Comparison of ENCODE assay signal across 8 mouse cellular contexts in genomic region chr4:43441639-43442038, GRCm38 (mm10). TPM values are rescaled to one million over a fixed set of nuclear protein-coding genes. Genes with fewer than 3 reads are reported as not detected.
A peak's percentile ranks its signal among the peaks of the same experiment; 100 is the strongest.
DNase-seq lines count a peak whose midpoint lies in the region; ATAC-seq and TF ChIP-seq lines count a peak whose summit lies in the region.

Gene Tesk1 (plus strand): TSS chr4:43441939.

- intact Hi-C loops in left cerebral cortex, postnatal 10 days (cut with DNase I) = loop anchor here (5.0 kb wide), 1 partner anchor 36 kb away; no protein-coding TSS in a partner anchor

- no peaks in the 10 kb centered on the region; the same call in 1 of the 2 replicates for H3K27me3 ChIP-seq in heart, embryonic 11.5 days (ENCODE audit: control insufficient read depth, insufficient read depth, low read length)
- H3K27me3 ChIP-seq in neural tube, embryonic 14.5 days (ENCODE audit: control insufficient read depth, insufficient read depth, low read length) = no peaks in the 10 kb centered on the region

- H3K9me3 ChIP-seq in heart, embryonic 11.5 days (replicated peaks; ENCODE audit: control insufficient read depth, low read length) = no peaks in the 10 kb centered on the region
- no peaks in the 10 kb centered on the region for H3K9me3 ChIP-seq in neural tube, embryonic 14.5 days (ENCODE audit: control insufficient read depth, low read length)

- peak within 1 kb of the TSS; percentile 96 for H3K9ac ChIP-seq in heart, embryonic 11.5 days (ENCODE audit: low read depth, low read length)
- H3K9ac ChIP-seq in neural tube, embryonic 14.5 days (replicated peaks; ENCODE audit: low read depth, low read length) = peak within 1 kb of the TSS; percentile 99

- H3K36me3 ChIP-seq in heart, embryonic 11.5 days (ENCODE audit: control insufficient read depth, insufficient read depth, low read length) = peaks cover 8% of the 10 kb centered on the region; the same call in 1 of the 2 replicates
- H3K36me3 ChIP-seq in neural tube, embryonic 14.5 days (ENCODE audit: control insufficient read depth, insufficient read depth, low read length) = peaks cover 14% of the 10 kb centered on the region

- H3K4me1 ChIP-seq in bone marrow, adult 2 months (ENCODE audit: control insufficient read depth, insufficient read depth, low read length) = no peaks in the 10 kb centered on the region
- peaks cover 10% of the 10 kb centered on the region for H3K4me1 ChIP-seq in heart, embryonic 11.5 days (ENCODE audit: control insufficient read depth, insufficient read depth, low read length)
- H3K4me1 ChIP-seq in neural tube, embryonic 14.5 days (ENCODE audit: control insufficient read depth, insufficient read depth, low read length) = peaks cover 12% of the 10 kb centered on the region

- TF ChIP-seq POLR2A in bone marrow, adult 2 months (IDR thresholded peaks at IDR 0.05; ENCODE audit: borderline replicate concordance, control insufficient read depth, low read depth, low read length) = no peak

- H3K27ac ChIP-seq in layer of hippocampus, adult 2 months = peak within 1 kb of the TSS; percentile 91
- H3K27ac ChIP-seq in bone marrow, adult 2 months (ENCODE audit: control insufficient read depth, insufficient read depth, low read depth, low read length, poor library complexity) = peak within 1 kb of the TSS; percentile 79
- H3K27ac ChIP-seq in heart, embryonic 11.5 days (ENCODE audit: low read depth, low read length) = peak within 1 kb of the TSS; percentile 94
- peak within 1 kb of the TSS; percentile 95 for H3K27ac ChIP-seq in neural tube, embryonic 14.5 days (ENCODE audit: low read depth, low read length)

- DNase-seq in layer of hippocampus, adult 2 months (ENCODE audit: low spot score in 2 of 2) = no peak
- DNase-seq in layer of hippocampus, adult 11-12 months (ENCODE audit: low spot score) = no peak
- DNase-seq in left cerebral cortex, postnatal 10 days (ENCODE audit: extremely low spot score in 1 of 2, low spot score in 2 of 2) = no peak
- DNase-seq in right cerebral cortex, postnatal 36 days (ENCODE audit: low spot score in 2 of 2) = no peak

- 34% methylated on average over 4 of the region's 4 CpGs for WGBS in bone marrow, adult 2 months
- WGBS in heart, embryonic 11.5 days (ENCODE audit: insufficient replicate concordance) = 30% methylated on average over 4 of the region's 4 CpGs
- 29% methylated on average over 4 of the region's 4 CpGs for whole genome bisulfite sequencing in neural tube, embryonic 14.5 days

- H3K4me3 ChIP-seq in layer of hippocampus, adult 2 months = peak within 1 kb of the TSS; percentile 81
- peak within 1 kb of the TSS; percentile 75 for H3K4me3 ChIP-seq in bone marrow, adult 2 months (replicated peaks; ENCODE audit: control insufficient read depth, low read depth, low read length)
- peak within 1 kb of the TSS; percentile 96 for H3K4me3 ChIP-seq in heart, embryonic 11.5 days (ENCODE audit: low read depth, low read length)
- H3K4me3 ChIP-seq in neural tube, embryonic 14.5 days (ENCODE audit: low read depth, low read length) = peak within 1 kb of the TSS; percentile 98

- TF ChIP-seq CTCF in layer of hippocampus, adult 2 months (conservative IDR thresholded peaks at IDR 0.05) = no peak
- TF ChIP-seq CTCF in bone marrow, adult 2 months (IDR thresholded peaks at IDR 0.05; ENCODE audit: control insufficient read depth, insufficient read depth, low read length) = no peak

- peak within 1 kb of the TSS; percentile 98 for H3K4me2 ChIP-seq in heart, embryonic 11.5 days
- peak within 1 kb of the TSS; percentile 85 for H3K4me2 ChIP-seq in neural tube, embryonic 14.5 days (ENCODE audit: low read depth, low read length)

- ATAC-seq in heart, embryonic 11.5 days (replicated peaks; ENCODE audit: insufficient number of reproducible peaks, low FRiP score, low TSS enrichment) = no peak
- peak; percentile 8; the same call in 1 of the 2 replicates for ATAC-seq in neural tube, embryonic 14.5 days (ENCODE audit: low read depth)
- no peak for ATAC-seq in activated CD4-positive, CD25-positive, alpha-beta regulatory T cell, adult 4 months

RNA-seq across cellular contexts. Expression of gene Tesk1, which starts in this region (rescaled TPM):
- total RNA-seq in layer of hippocampus, adult 2 months (2021) = 10 to 100 TPM; 79.9 to 86.0 TPM
- 2.7 and 6.0 TPM in 2 replicates for polyA plus RNA-seq in bone marrow, adult 2 months (2011; ENCODE audit: insufficient read depth, insufficient read length, low replicate concordance, missing spikeins)
- polyA plus RNA-seq in heart, embryonic 11.5 days (2014; fragmentation: Nextera tagmentation; extraction: Ambion mirVana) = 5.0 and 6.1 TPM in 2 replicates
- 10 to 100 TPM; 71.7 to 74.2 TPM for total RNA-seq in left cerebral cortex, postnatal 10 days (2021)
- polyA plus RNA-seq in neural tube, embryonic 14.5 days (2014; fragmentation: Nextera tagmentation; extraction: Ambion mirVana) = 16.4 and 19.0 TPM in 2 replicates
- polyA plus RNA-seq in activated CD4-positive, CD25-positive, alpha-beta regulatory T cell, adult 4 months (2017; shearing (Covaris generic)) = 1 to 10 TPM in 1 of 2 experiments, under 1 TPM in 1; 0.48 to 1.1 TPM
